Mouse (Mus musculus) telencephalon, adult 2 months (tissue): Measurements from ENCODE around the gene Dscam.

Source experiments
- DNase-seq: peaks from one replicate; pipeline ENCODE4 v3.0.0-alpha.2; 2011; ENCODE audit warnings: low read depth, low spot score

Gene Dscam

GRCm38 (mm10) chr16:97105266-97105665, 65.3 kb downstream of the Dscam start:
- no peak for DNase-seq

GRCm38 (mm10) chr16:97103046-97103445, 67.5 kb downstream of the Dscam start:
- no peak for DNase-seq

GRCm38 (mm10) chr16:97100091-97100490, 70.5 kb downstream of the Dscam start:
- DNase-seq: no peak

GRCm38 (mm10) chr16:97098508-97098907, 72.0 kb downstream of the Dscam start:
- DNase-seq: peak; percentile 21

- peak; percentile 83 for DNase-seq
These were observed 73.8 kb downstream of the Dscam start for GRCm38 (mm10) chr16:97096709-97097108.

- DNase-seq: no peak
These were observed 75.1 kb downstream of the Dscam start for GRCm38 (mm10) chr16:97095496-97095895.

GRCm38 (mm10) chr16:97089339-97089738, 81.2 kb downstream of the Dscam start:
- DNase-seq: no peak

GRCm38 (mm10) chr16:97083694-97084093, 86.9 kb downstream of the Dscam start:
- DNase-seq: peak; percentile 40

- DNase-seq: no peak
These were observed 94.5 kb downstream of the Dscam start for GRCm38 (mm10) chr16:97075920-97076572.

- peak; percentile 31 for DNase-seq
These were observed 95.2 kb downstream of the Dscam start for GRCm38 (mm10) chr16:97075137-97075902.

- no peak for DNase-seq
These were observed 96.7 kb downstream of the Dscam start for GRCm38 (mm10) chr16:97073847-97074246.

GRCm38 (mm10) chr16:97072624-97073023, 97.9 kb downstream of the Dscam start:
- peak; percentile 64 for DNase-seq

GRCm38 (mm10) chr16:97066856-97067255, 103.7 kb downstream of the Dscam start:
- peak; percentile 21 for DNase-seq

GRCm38 (mm10) chr16:97062207-97062606, 108.3 kb downstream of the Dscam start:
- DNase-seq: no peak

GRCm38 (mm10) chr16:97061390-97061789, 109.2 kb downstream of the Dscam start:
- DNase-seq: no peak

- no peak for DNase-seq
These were observed 109.8 kb downstream of the Dscam start for GRCm38 (mm10) chr16:97060736-97061135.

- DNase-seq: no peak
These were observed 110.3 kb downstream of the Dscam start for GRCm38 (mm10) chr16:97060276-97060675.

GRCm38 (mm10) chr16:97035271-97035670, 135.3 kb downstream of the Dscam start:
- peak; percentile 19 for DNase-seq

- no peak for DNase-seq
These were observed 137.0 kb downstream of the Dscam start for GRCm38 (mm10) chr16:97033540-97034058.

- DNase-seq: no peak
These were observed 142.9 kb downstream of the Dscam start for GRCm38 (mm10) chr16:97027701-97028100.

GRCm38 (mm10) chr16:97026803-97027202, 143.7 kb downstream of the Dscam start:
- no peak for DNase-seq

GRCm38 (mm10) chr16:97024406-97024805, 146.1 kb downstream of the Dscam start:
- no peak for DNase-seq

GRCm38 (mm10) chr16:97021496-97021895, 149.1 kb downstream of the Dscam start:
- no peak for DNase-seq
